Mouse (Mus musculus) erythroblast, adult 5-6 weeks (primary cell): ENCODE results near the gene Bend4. TPM values are rescaled to one million over a fixed set of nuclear protein-coding genes. Genes with fewer than 3 reads are reported as not detected.

Experiments used
- ATAC-seq: replicated peaks from 2 replicates; pipeline ENCODE4 v1.8.0; 2016; ENCODE audit warnings: moderate number of reproducible peaks, mild to moderate bottlenecking, moderate TSS enrichment, inconsistent platforms; ENCODE audit not compliant: poor library complexity, low FRiP score, severe bottlenecking
- total RNA-seq, 2 experiments: library from RNA; stranded (forward) in 1 of 2; stranded (reverse) in 1 of 2; fragments of 150-400 nt in 1 of 2; fragments of 200-764, 138-1000 nt in 1 of 2; gene quantifications; 2 replicates each; pipeline versions ENCODE4 v1.2.3 to v1.2.4; 2015 to 2017; ENCODE audit warnings: low replicate concordance in 2 of 2

Gene Bend4
- total RNA-seq, 2 experiments from 2014 or later: under 0.01 to 0.43 TPM

- no peak for ATAC-seq
Observed at GRCm38 (mm10) chr5:67347060-67347459, 81.0 kb downstream of the Bend4 start.

Other genes with a start within 250 kb of the Bend4 start
- gene Tmem33, start 167.7 kb downstream of the Bend4 start, total RNA-seq (2015; ENCODE audit: low replicate concordance): 147 and 164 TPM in 2 replicates
- gene Tmem33, start 167.7 kb downstream of the Bend4 start, total RNA-seq (2017; ENCODE audit: low replicate concordance): 80.3 and 89.9 TPM in 2 replicates
- gene Slc30a9, start 121.4 kb downstream of the Bend4 start, total RNA-seq (2015; ENCODE audit: low replicate concordance): 270 and 282 TPM in 2 replicates
- 366 and 394 TPM in 2 replicates for gene Slc30a9, start 121.4 kb downstream of the Bend4 start, total RNA-seq (2017; ENCODE audit: low replicate concordance)
- not detected in 2 replicates for gene Shisa3, start 179.6 kb upstream of the Bend4 start, total RNA-seq (2015; ENCODE audit: low replicate concordance)
- 0.28 TPM in 1 of 2 replicates, not detected in the other for gene Shisa3, start 179.6 kb upstream of the Bend4 start, total RNA-seq (2017; ENCODE audit: low replicate concordance)